Mouse (Mus musculus): ENCODE measurements around the gene Qtrt2.

Qtrt2 gene

GRCm38 (mm10) chr16:43814644-43815043 lies 112.0 kb downstream of the Qtrt2 start:
- no peak for DNase-seq
